Mouse (Mus musculus) embryo, embryonic 9.5 days (tissue): ENCODE measurements around the gene Rasgef1b.

Source experiments
- DNase-seq: peaks from one replicate; pipeline ENCODE4 v3.0.0-alpha.2; 2017; ENCODE audit errors: extremely low spot score

The Rasgef1b gene

GRCm38 (mm10) chr5:99402784-99403183 lies 326.1 kb downstream of the Rasgef1b start:
- DNase-seq: no peak

GRCm38 (mm10) chr5:99402297-99402696 lies 326.6 kb downstream of the Rasgef1b start:
- no peak for DNase-seq

GRCm38 (mm10) chr5:99399855-99400626 lies 328.8 kb downstream of the Rasgef1b start:
- no peak for DNase-seq

- no peak for DNase-seq
Measured at GRCm38 (mm10) chr5:99398472-99399070, 330.3 kb downstream of the Rasgef1b start.

GRCm38 (mm10) chr5:99394578-99394977 lies 334.3 kb downstream of the Rasgef1b start:
- no peak for DNase-seq

- DNase-seq: no peak
Measured at GRCm38 (mm10) chr5:99391525-99391924, 337.3 kb downstream of the Rasgef1b start.

- no peak for DNase-seq
Measured at GRCm38 (mm10) chr5:99390776-99391175, 338.1 kb downstream of the Rasgef1b start.

GRCm38 (mm10) chr5:99390314-99390713 lies 338.6 kb downstream of the Rasgef1b start:
- DNase-seq: no peak

GRCm38 (mm10) chr5:99388585-99389250 lies 340.1 kb downstream of the Rasgef1b start:
- no peak for DNase-seq

- no peak for DNase-seq
Measured at GRCm38 (mm10) chr5:99388131-99388530, 340.7 kb downstream of the Rasgef1b start.

GRCm38 (mm10) chr5:99387185-99387981 lies 341.5 kb downstream of the Rasgef1b start:
- no peak for DNase-seq

- no peak for DNase-seq
Measured at GRCm38 (mm10) chr5:99386246-99386845, 342.5 kb downstream of the Rasgef1b start.

GRCm38 (mm10) chr5:99385737-99386136 lies 343.1 kb downstream of the Rasgef1b start:
- no peak for DNase-seq

GRCm38 (mm10) chr5:99385090-99385489 lies 343.8 kb downstream of the Rasgef1b start:
- no peak for DNase-seq

- DNase-seq: no peak
Measured at GRCm38 (mm10) chr5:99383783-99384281, 345.0 kb downstream of the Rasgef1b start.

- DNase-seq: no peak
Measured at GRCm38 (mm10) chr5:99382786-99383185, 346.1 kb downstream of the Rasgef1b start.

- DNase-seq: no peak
Measured at GRCm38 (mm10) chr5:99381639-99382038, 347.2 kb downstream of the Rasgef1b start.

- no peak for DNase-seq
Measured at GRCm38 (mm10) chr5:99380882-99381281, 348.0 kb downstream of the Rasgef1b start.

GRCm38 (mm10) chr5:99380166-99380565 lies 348.7 kb downstream of the Rasgef1b start:
- no peak for DNase-seq

- DNase-seq: no peak
Measured at GRCm38 (mm10) chr5:99378437-99379226, 350.2 kb downstream of the Rasgef1b start.

GRCm38 (mm10) chr5:99375725-99376124 lies 353.1 kb downstream of the Rasgef1b start:
- no peak for DNase-seq
